Mouse (Mus musculus) brain, embryonic 14.5 days (tissue): ENCODE measurements around the gene Ufc1.

Experiments
- CTCF ChIP-seq: fragments of 200-500 bp; IDR thresholded peaks from 2 replicates; pipeline ENCODE4 v1.5.1; 2012; ENCODE audit warnings: inconsistent platforms, mild to moderate bottlenecking, moderate library complexity, borderline replicate concordance; ENCODE audit not compliant: insufficient read depth, insufficient read length; ENCODE audit errors: extremely low read depth
- POLR2A ChIP-seq: fragments of 200-500 bp; IDR thresholded peaks from 2 replicates; pipeline ENCODE4 v1.6.1; 2012; ENCODE audit warnings: mild to moderate bottlenecking, inconsistent platforms, borderline replicate concordance; ENCODE audit not compliant: poor library complexity, insufficient read depth, insufficient read length, severe bottlenecking; ENCODE audit errors: extremely low read depth

DNA sequence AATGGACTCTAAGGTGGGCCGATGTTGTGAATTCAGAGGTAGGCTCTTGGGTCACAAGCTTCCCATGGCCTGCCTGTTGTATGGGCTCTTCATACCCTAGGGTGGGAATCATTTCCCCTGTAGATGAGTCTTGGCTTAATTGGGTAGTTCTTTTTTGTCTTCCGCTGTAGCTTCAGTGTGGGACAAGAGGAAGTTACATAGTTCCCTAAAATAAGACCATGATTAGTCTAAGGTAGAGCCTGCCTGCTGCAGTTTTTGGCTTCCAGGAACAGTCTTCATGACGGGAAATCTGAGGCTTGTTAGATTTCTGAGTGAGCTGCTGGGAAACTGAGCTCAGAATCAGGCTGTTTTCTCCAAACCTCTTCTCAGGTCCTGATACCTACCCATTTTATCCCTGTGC, 22.7 kb downstream of the Ufc1 start:
- no peak for TF ChIP-seq POLR2A
- no peak for TF ChIP-seq CTCF
